Mouse (Mus musculus): ENCODE measurements around the gene Cda.

The Cda gene

DNA sequence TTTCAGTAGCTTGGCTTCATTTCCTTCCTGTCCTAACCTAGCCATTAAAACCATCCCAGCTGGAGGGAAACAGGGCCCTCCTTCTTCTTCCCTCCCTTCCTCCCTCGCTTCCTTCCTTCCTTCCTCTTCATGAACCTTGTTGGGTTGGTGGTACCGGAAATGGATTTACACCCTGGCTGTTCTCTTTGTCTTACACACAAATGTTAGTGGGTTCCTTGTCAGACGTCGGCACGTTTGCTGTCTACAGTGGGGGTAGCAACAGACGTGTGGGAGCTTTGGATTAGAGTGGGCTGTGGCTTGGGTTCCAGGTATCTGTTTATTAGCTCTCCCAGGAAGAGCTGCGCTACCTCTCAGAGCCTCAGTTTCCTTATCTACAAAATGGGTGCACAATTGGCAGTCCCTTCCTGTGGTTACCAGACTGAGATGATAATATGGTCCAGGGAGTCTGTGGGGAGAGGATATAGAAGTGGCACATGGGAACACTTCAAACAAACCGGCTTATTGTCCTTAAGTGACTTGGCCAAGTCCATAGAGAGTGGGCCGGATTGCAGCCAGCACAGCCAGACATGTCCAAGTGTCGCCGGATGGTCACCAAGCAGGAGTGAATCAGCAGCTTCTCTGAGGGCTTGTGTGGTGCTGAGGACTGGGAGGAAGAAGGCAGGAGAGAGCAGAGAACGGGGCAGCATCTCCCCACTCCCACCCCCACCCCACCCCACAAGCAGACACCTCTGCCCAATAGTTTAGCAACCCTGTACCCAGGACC lies 887 bp upstream of the Cda start:
- in situ Hi-C loops (cut with MboI, MseI) = loop anchor here (5.0 to 10.0 kb wide), 2 partner anchors 49 to 1244 kb away; no protein-coding TSS in a partner anchor

- in situ Hi-C loops (cut with MboI, MseI) = loop anchor here (5.0 to 10.0 kb wide), 2 partner anchors 51 to 1242 kb away; no protein-coding TSS in a partner anchor
Measured at GRCm38 (mm10) chr4:138366561-138366960, 1.2 kb downstream of the Cda start.

DNA sequence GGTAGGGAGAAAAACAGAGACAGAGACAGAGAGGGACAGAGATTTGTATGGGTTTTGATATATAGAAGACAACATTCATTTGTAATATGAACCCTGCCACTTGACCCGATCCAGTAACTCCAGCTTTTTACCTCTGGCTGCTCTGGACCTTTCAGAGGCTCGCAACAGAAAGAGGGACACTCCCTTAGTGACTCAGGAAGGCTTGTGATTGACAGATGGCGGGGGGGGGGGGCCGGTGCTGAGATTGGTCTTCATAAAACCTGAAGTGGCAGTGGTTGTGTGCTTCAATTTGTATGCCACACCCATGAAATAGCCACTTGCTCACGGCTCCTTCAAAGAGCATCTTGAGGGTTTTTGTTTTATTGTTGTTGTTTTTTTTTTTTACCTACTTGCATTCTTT lies 4.3 kb downstream of the Cda start:
- in situ Hi-C loops (cut with MboI, MseI) = loop anchor here in 1 of 2 experiments (10.0 kb wide), 1 partner anchor 1239 kb away; no protein-coding TSS in a partner anchor

DNA sequence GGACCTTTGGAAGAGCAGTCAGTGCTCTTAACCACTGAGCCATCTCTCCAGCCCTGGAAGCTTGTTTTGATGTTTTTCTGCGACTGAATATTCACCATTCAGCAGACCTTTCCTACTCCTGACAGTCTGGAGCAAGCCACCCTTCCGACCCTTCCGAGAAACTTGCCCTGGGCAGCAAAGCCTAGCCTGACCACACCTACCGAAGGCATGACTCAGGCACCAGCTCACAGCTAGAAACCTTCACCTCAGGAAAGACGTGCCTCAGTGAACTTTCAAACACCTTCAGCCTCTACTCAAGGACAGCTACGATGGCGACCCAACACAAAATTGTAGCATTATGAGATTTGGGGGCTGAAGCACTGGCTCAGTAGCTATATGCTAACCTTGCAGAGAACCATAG lies 4.9 kb downstream of the Cda start:
- in situ Hi-C loops (cut with MboI, MseI) = loop anchor here in 1 of 2 experiments (10.0 kb wide), 1 partner anchor 1238 kb away; no protein-coding TSS in a partner anchor

- in situ Hi-C loops (cut with MboI, MseI) = loop anchor here in 1 of 2 experiments (10.0 kb wide), 1 partner anchor 1237 kb away; no protein-coding TSS in a partner anchor
Measured at GRCm38 (mm10) chr4:138361370-138361821, 6.4 kb downstream of the Cda start.

DNA sequence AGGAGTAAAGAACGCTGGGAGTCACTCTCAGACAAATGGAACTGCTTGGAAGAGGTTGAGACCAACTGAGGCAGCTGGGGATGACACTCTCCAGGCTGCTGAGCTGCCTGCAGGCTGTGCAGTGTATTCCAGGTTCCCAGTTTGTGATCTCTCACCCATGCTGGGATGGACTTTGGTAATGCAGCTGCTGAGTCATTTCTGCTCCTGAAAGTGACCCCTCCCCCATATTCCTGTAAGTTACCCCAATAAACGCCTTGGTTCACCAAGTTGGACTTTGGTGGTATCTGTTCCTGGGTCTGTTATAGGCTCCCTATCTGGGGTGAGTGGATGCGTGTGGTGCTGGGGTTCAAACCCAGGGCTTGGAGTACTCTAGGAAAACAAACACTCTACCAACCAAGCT lies 9.6 kb downstream of the Cda start:
- in situ Hi-C loops (cut with MboI, MseI) = no loop called here

DNA sequence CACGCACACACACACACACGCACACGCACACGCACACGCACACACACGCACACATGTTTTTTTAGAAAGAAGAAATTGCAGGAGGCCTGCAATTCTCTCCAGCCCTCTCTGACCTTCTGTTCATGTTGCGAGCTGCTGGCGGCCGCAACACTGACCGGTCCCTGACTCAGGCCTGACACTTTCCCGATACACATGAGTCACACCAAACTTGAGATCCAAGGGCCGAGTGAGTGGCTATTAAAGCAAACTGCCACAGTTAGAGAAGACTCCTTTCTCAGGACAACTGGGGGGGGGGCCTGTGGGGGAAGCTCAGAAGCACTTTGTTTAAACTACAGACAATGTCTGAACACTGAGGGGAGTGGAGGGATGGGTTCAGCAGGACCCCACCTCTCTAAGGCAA lies 11.2 kb downstream of the Cda start:
- in situ Hi-C loops (cut with MboI, MseI) = no loop called here

- in situ Hi-C loops (cut with MboI, MseI) = no loop called here
Measured at GRCm38 (mm10) chr4:138356141-138356540, 11.7 kb downstream of the Cda start.

- in situ Hi-C loops (cut with MboI, MseI) = no loop called here
Measured at GRCm38 (mm10) chr4:138355496-138355895, 12.3 kb downstream of the Cda start.

- in situ Hi-C loops (cut with MboI, MseI) = no loop called here
Measured at GRCm38 (mm10) chr4:138353438-138354171, 14.2 kb downstream of the Cda start.

- in situ Hi-C loops (cut with MboI, MseI) = no loop called here
Measured at GRCm38 (mm10) chr4:138352692-138353091, 15.1 kb downstream of the Cda start.

- in situ Hi-C loops (cut with MboI, MseI) = no loop called here
Measured at GRCm38 (mm10) chr4:138351821-138352220, 16.0 kb downstream of the Cda start.

- in situ Hi-C loops (cut with MboI, MseI) = loop anchor here in 1 of 2 experiments (5.0 kb wide), 1 partner anchor 1671 kb away; no protein-coding TSS in a partner anchor
Measured at GRCm38 (mm10) chr4:138348716-138349115, 19.1 kb downstream of the Cda start.

- in situ Hi-C loops (cut with MboI, MseI) = loop anchor here in 1 of 2 experiments (5.0 kb wide), 1 partner anchor 1670 kb away; no protein-coding TSS in a partner anchor
Measured at GRCm38 (mm10) chr4:138347280-138347679, 20.5 kb downstream of the Cda start.

GRCm38 (mm10) chr4:138344891-138345545 lies 22.8 kb downstream of the Cda start:
- in situ Hi-C loops (cut with MboI, MseI) = loop anchor here in 1 of 2 experiments (5.0 kb wide), 1 partner anchor 1668 kb away; no protein-coding TSS in a partner anchor

DNA sequence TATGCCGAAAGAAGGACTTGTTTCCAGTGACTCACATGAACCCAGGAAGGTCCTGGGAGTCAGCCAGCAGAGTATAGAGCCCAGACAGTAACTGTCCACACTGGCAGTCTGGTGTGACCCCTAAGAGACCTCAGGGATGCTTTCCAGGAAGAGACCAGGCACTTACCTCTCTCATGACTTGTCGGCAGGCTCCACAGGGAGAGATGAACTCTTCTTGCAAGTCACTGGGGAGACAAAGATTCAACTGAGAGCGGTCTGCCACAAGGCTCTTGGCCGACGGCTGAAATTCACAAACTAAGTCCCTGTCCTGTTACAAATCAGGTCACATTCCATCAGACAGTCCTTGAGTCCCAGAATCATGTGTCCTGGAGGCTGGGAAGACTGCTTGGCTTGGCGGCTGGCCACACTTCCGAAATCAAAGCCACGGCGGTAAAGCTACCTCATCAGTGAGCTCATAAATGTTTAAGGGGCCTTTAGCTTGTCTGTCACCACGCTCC lies 24.4 kb downstream of the Cda start:
- in situ Hi-C loops (cut with MboI, MseI) = no loop called here

DNA sequence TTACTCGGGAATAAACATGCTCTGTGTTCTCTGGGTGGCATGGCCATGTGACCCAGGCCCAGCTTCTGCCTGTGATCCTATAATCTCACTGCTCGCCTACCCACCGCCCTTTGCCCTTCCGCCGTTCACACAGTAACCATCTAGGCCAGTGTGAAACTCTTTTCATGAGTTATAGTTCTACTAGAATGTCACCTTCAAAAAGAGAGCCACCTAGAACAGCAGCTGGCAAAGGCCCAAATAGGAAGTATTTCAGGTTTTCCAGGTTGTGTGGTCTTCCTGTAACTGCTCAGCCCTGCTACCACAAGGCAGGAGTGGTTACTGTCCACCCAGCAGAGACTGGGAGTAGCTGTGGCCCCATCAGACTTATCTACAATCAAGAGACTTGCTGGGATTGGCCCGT lies 25.0 kb downstream of the Cda start:
- in situ Hi-C loops (cut with MboI, MseI) = no loop called here

DNA sequence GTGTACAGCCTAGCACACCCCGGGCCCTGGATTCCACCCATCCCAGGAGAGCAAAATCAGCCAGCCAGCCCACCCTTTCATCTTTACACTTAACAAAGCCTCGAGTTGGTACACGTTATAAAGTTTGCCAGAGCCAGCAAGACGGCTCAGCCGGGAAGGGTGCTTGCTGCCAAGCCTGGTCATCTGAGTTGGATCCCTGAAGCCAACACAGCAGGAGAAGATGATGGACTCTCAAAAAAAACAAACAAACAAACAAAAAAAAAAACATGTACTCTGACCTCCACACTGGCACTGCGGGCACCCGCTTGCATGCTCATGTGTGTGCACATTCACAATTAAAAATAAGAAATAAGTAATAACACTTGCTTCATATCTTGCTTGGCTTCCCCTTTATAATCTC lies 25.7 kb downstream of the Cda start:
- in situ Hi-C loops (cut with MboI, MseI) = no loop called here

- in situ Hi-C loops (cut with MboI, MseI) = no loop called here
Measured at GRCm38 (mm10) chr4:138341393-138341792, 26.4 kb downstream of the Cda start.

- in situ Hi-C loops (cut with MboI, MseI) = no loop called here
Measured at GRCm38 (mm10) chr4:138339963-138340362, 27.8 kb downstream of the Cda start.

DNA sequence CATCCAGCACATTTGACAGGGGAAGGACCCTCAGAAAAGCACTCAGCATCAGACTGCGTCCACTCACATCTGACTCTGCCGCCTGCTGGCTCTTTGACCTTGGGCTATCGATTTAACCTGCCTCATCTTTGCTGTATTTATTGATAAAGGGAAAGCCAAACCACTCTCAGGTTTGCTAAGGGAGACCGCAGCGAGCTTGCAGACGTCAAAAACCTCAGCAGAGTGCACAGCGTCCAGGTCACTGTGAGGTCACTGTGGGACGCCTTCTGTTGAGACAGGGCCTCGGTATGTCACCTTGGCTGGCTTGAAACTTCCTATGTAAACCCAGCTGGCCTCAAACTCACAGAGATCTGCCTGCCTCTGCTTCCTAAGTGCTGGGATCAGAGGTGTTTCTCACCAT lies 30.5 kb downstream of the Cda start:
- in situ Hi-C loops (cut with MboI, MseI) = no loop called here

Measured in T-helper 17 cell (primary cell).